Mouse (Mus musculus): Measurements from ENCODE around the gene Tmem238.

DNA sequence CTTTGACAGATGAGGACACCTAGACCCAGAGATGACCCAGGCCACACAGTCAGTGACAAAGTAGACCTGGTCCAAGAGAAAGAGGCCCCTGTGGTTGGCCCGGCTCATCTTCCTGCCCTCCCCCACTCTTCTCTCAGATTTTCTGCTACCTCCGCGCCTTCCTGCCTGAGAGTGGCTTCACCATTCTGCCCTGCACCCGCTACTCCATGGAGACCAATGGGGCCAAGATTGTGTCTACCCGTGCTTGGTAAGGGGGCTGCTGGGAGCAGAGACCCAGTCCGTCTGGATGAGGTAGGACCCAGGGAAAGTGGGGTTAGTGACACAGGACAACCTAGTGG, 47.0 kb downstream of the Tmem238 start:
- no peak for TF ChIP-seq ZC3H11A (IDR thresholded peaks at IDR 0.05; ENCODE audit: borderline replicate concordance, low read depth, low read length)
- TF ChIP-seq MAFK (IDR thresholded peaks at IDR 0.05; ENCODE audit: insufficient read depth, low read depth, low read length), result no peak
- no peak for TF ChIP-seq ZNF384 (IDR thresholded peaks at IDR 0.05; ENCODE audit: low read depth, low read length)
